Mouse (Mus musculus) E14TG2a.4 (cell line): ENCODE measurements around the gene Pak6.

Experiments used
- CTCF ChIP-seq: conservative IDR thresholded peaks from 2 replicates; pipeline ENCODE4 v1.5.1; 2014; ENCODE audit warnings: low read length
- NANOG ChIP-seq: IDR thresholded peaks from 2 replicates; pipeline ENCODE4 v1.6.1; 2014; ENCODE audit warnings: borderline replicate concordance, low read length, mixed read lengths
- POU5F1 ChIP-seq: IDR thresholded peaks from 2 replicates; pipeline ENCODE4 v1.6.1; 2014; ENCODE audit warnings: low read length, borderline replicate concordance

GRCm38 (mm10) chr2:118661891-118662290, 1.2 kb upstream of the Pak6 start:
- TF ChIP-seq CTCF (no peak), NANOG (no peak), POU5F1 (no peak)
